Mouse (Mus musculus) midbrain, embryonic 10.5 days (tissue): Measurements from ENCODE around the gene Xpo6. TPM values are rescaled to one million over a fixed set of nuclear protein-coding genes. Genes with fewer than 3 reads are reported as not detected.

Experiments used
- DNase-seq: peaks from one replicate; pipeline ENCODE4 v3.0.0-alpha.2; 2017; ENCODE audit warnings: low spot score
- H3K27ac ChIP-seq: fragments of 300-500 bp; sonication (generic); replicated peaks from 2 replicates; pipeline ENCODE4 v1.5.1; 2016; ENCODE audit warnings: mild to moderate bottlenecking
- H3K27me3 ChIP-seq: fragments of 300-500 bp; sonication (generic); 2 replicates; pipeline ENCODE4 v1.6.1; 2016; ENCODE audit warnings: low read depth, mild to moderate bottlenecking; ENCODE audit not compliant: poor library complexity, severe bottlenecking
- H3K36me3 ChIP-seq: fragments of 300-500 bp; sonication (generic); 2 replicates; pipeline ENCODE4 v1.6.1; 2016; ENCODE audit warnings: mild to moderate bottlenecking, moderate library complexity
- H3K4me1 ChIP-seq: fragments of 300-500 bp; sonication (generic); 2 replicates; pipeline ENCODE4 v1.6.1; 2016
- H3K4me3 ChIP-seq: fragments of 300-500 bp; sonication (generic); 2 replicates; pipeline ENCODE4 v1.5.1; 2016; ENCODE audit warnings: mild to moderate bottlenecking, moderate library complexity
- H3K9me3 ChIP-seq: fragments of 300-500 bp; sonication (generic); replicated peaks from 2 replicates; pipeline ENCODE4 v1.6.1; 2016; ENCODE audit warnings: mild to moderate bottlenecking
- WGBS: fragments of 180-500 bp; shearing (Covaris S2); methylation state at CpG from one replicate; pipeline ENCODE4 v1.1.7; 2016; 5-methylcytosine and 5-hydroxymethylcytosine counted together
- polyA plus RNA-seq: library from polyadenylated mRNA; unstranded; fragments of >200 nt; fragmentation: Nextera tagmentation; extraction: Ambion mirVana; gene quantifications from 2 replicates; pipeline ENCODE4 v1.2.1, GENCODE M21; 2016

The Xpo6 gene
- polyA plus RNA-seq, result 61.3 and 65.7 TPM in 2 replicates

- H3K9me3 ChIP-seq, result no peaks in the 10 kb centered on the region
- H3K27me3 ChIP-seq, result no peaks in the 10 kb centered on the region
- peak within 1 kb of the TSS; percentile 96 for H3K27ac ChIP-seq
- WGBS, result under 1% methylated on average over 57 of the region's 57 CpGs
- peaks cover 33% of the 10 kb centered on the region for H3K4me1 ChIP-seq
- 0 out of 2 replicates have a peak, but pooled peaks cover 4% of the 10 kb centered on the region for H3K36me3 ChIP-seq
- DNase-seq, result peak; percentile 97
- peak within 1 kb of the TSS; percentile 94 for H3K4me3 ChIP-seq
Measured at GRCm38 (mm10) chr7:126200178-126200996, at the start of gene Xpo6. TSS of gene Xpo6 (minus strand) at chr7:126200501.

DNA sequence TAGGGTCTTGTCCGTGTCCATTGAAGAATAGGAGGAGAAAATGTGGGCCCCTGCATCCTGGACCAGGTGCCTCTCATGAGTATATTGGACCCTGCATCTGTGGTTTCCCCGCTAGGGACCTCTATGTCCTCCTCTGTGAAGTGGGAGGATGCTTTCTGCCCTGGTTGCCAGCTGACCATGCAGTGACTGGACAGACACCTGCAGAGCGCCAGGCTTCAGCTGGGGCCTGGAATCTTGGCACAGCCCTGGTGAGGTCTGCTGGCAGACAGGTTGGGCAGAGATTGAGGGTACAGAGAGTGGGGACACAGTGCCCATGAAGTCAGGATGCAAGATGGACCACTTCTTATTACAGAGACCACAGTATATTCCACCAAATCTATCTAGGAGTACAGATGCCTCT lies 49.7 kb upstream of the Xpo6 start:
- Histone ChIP-seq H3K36me3 (no peaks in the 10 kb centered on the region), H3K4me3 (no peak overlapping the region), H3K9me3 (no peaks in the 10 kb centered on the region), H3K4me1 (peaks cover 17% of the 10 kb centered on the region), H3K27ac (no peak overlapping the region), H3K27me3 (peaks cover 18% of the 10 kb centered on the region)
- 90% methylated on average over 3 of the region's 3 CpGs for WGBS
- no peak for DNase-seq

DNA sequence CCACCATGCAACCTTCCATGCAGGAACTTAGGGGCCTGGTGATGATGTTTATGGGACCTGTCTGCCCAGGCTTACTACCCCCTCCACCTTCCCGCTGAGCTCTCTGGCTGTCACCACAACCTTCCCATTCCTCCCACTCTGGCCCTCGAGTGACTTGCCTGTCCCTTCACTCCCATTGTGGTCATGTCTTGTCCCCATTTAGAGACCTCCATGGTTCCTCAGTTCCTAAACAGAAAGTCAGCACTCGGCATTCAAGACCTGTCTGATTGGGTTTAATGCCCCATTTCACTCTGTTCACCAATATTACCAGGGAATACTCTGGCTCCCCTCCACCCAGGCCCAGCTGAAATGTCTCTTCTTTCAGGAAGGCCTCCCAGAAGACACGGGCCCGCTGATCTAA lies 48.8 kb upstream of the Xpo6 start:
- no peaks in the 10 kb centered on the region for H3K9me3 ChIP-seq
- peaks cover 17% of the 10 kb centered on the region for H3K4me1 ChIP-seq
- no peak for DNase-seq
- WGBS, result 75% methylated on average over 5 of the region's 5 CpGs
- no peak overlapping the region for H3K4me3 ChIP-seq
- peaks cover 18% of the 10 kb centered on the region for H3K27me3 ChIP-seq
- no peaks in the 10 kb centered on the region for H3K36me3 ChIP-seq
- H3K27ac ChIP-seq, result no peak overlapping the region

GRCm38 (mm10) chr7:126248641-126249141 lies 48.4 kb upstream of the Xpo6 start:
- no peak for DNase-seq
- Histone ChIP-seq H3K4me1 (peaks cover 17% of the 10 kb centered on the region), H3K27ac (no peak overlapping the region), H3K27me3 (peaks cover 18% of the 10 kb centered on the region), H3K4me3 (no peak overlapping the region), H3K36me3 (no peaks in the 10 kb centered on the region), H3K9me3 (no peaks in the 10 kb centered on the region)
- WGBS, result 47% methylated on average over 17 of the region's 17 CpGs

GRCm38 (mm10) chr7:126248088-126248487 lies 47.8 kb upstream of the Xpo6 start:
- 6% methylated on average over 6 of the region's 6 CpGs for WGBS
- H3K27me3 ChIP-seq, result peaks cover 18% of the 10 kb centered on the region

GRCm38 (mm10) chr7:126244168-126244750 lies 44.0 kb upstream of the Xpo6 start:
- DNase-seq, result no peak
- Histone ChIP-seq H3K4me3 (no peak overlapping the region), H3K9me3 (no peaks in the 10 kb centered on the region), H3K36me3 (no peaks in the 10 kb centered on the region), H3K27ac (no peak overlapping the region), H3K27me3 (peaks cover 18% of the 10 kb centered on the region), H3K4me1 (peaks cover 17% of the 10 kb centered on the region)
- WGBS, result 77% methylated on average over 6 of the region's 6 CpGs

More at GRCm38 (mm10) chr7:126248088-126248487, 47.8 kb upstream of the Xpo6 start:
- Histone ChIP-seq H3K4me1 (peaks cover 17% of the 10 kb centered on the region), H3K4me3 (no peak overlapping the region), H3K9me3 (no peaks in the 10 kb centered on the region), H3K27ac (no peak overlapping the region), H3K36me3 (no peaks in the 10 kb centered on the region)
- no peak for DNase-seq

DNA sequence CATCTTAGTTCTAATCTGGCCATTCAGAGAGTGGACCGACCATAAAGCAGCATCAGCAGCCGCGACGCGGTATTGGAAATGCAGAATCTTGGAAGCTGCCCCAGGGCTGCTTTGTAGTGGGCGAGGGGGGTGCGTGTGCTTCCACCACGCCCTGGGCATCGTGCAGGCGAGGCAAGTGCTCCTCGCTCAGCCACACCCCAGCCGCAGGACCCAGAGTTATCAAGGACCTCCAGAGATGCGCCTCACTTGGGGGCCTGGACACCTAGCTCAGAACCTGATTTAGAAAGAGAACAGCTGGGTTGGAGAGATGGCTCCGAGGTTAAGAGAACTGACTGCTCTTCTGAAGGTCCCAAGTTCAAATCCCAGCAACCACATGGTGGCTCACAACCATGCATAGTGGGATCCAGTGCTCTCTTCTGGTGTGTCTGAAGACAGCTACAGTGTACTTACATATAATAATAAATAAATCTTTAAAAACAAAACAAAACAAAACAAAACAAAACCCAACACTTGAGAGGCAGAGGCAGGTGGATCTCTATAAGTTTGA lies 40.6 kb upstream of the Xpo6 start:
- WGBS, result 86% methylated on average over 14 of the region's 14 CpGs
- H3K27me3 ChIP-seq, result no peaks in the 10 kb centered on the region
- H3K36me3 ChIP-seq, result no peaks in the 10 kb centered on the region
- no peaks in the 10 kb centered on the region for H3K9me3 ChIP-seq
- DNase-seq, result no peak
- H3K27ac ChIP-seq, result no peak overlapping the region
- H3K4me3 ChIP-seq, result no peak overlapping the region
- H3K4me1 ChIP-seq, result peaks cover 3% of the 10 kb centered on the region

GRCm38 (mm10) chr7:126236794-126237192 lies 36.5 kb upstream of the Xpo6 start:
- no peaks in the 10 kb centered on the region for H3K36me3 ChIP-seq
- H3K9me3 ChIP-seq, result no peaks in the 10 kb centered on the region
- DNase-seq, result no peak
- 85% methylated on average over 5 of the region's 5 CpGs for WGBS
- H3K4me1 ChIP-seq, result peaks cover 4% of the 10 kb centered on the region; the same call in 1 of the 2 replicates
- no peak overlapping the region for H3K27ac ChIP-seq
- no peak overlapping the region for H3K4me3 ChIP-seq
- no peaks in the 10 kb centered on the region for H3K27me3 ChIP-seq

- DNase-seq, result no peak
- WGBS, result 74% methylated on average over 11 of the region's 11 CpGs
- Histone ChIP-seq H3K27ac (no peak overlapping the region), H3K9me3 (no peaks in the 10 kb centered on the region), H3K4me1 (peaks cover 4% of the 10 kb centered on the region; the same call in 1 of the 2 replicates), H3K27me3 (no peaks in the 10 kb centered on the region), H3K4me3 (no peak overlapping the region), H3K36me3 (no peaks in the 10 kb centered on the region)
Measured at GRCm38 (mm10) chr7:126236083-126236793, 35.9 kb upstream of the Xpo6 start.

GRCm38 (mm10) chr7:126234611-126235010 lies 34.3 kb upstream of the Xpo6 start:
- Histone ChIP-seq H3K4me3 (no peak overlapping the region), H3K27me3 (no peaks in the 10 kb centered on the region), H3K4me1 (peaks cover 4% of the 10 kb centered on the region; the same call in 1 of the 2 replicates), H3K36me3 (no peaks in the 10 kb centered on the region), H3K9me3 (no peaks in the 10 kb centered on the region), H3K27ac (no peak overlapping the region)
- DNase-seq, result no peak
- 90% methylated on average over 3 of the region's 3 CpGs for WGBS

DNA sequence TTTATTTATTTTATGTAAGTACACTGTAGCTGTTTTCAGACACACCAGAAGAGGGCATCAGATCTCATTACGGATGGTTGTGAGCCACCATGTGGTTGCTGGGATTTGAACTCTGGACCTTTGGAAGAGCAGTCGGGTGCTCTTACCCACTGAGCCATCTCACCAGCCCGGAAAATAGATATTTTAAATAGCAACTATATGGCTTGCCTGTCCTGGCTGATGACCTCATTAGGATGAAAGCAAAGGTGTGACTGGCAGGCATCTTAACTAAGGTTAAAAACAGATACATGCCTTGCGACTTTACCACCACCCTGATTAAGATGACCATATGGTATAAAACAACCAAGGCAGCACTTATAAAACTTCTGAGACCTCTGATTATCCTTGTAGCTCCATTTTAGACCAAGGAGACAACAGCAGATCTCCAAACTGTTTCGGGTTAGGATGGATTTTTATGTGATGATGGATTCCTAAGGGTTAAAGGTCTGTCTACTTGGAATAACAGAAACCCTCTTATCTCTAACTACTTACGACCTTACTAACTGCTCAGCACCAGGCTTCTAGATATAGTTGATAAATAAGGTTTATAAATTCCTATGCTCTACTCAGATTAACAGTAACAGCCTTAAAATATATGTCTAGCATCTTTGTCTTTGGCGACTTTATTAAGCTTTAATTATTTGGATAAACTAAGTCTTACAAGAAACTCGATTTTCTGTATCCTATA lies 32.2 kb upstream of the Xpo6 start:
- no peak for DNase-seq
- H3K27ac ChIP-seq, result no peak overlapping the region
- peaks cover 4% of the 10 kb centered on the region; the same call in 1 of the 2 replicates for H3K4me1 ChIP-seq
- no peaks in the 10 kb centered on the region for H3K9me3 ChIP-seq
- WGBS, result 87% methylated on average over 8 of the region's 8 CpGs
- H3K27me3 ChIP-seq, result no peaks in the 10 kb centered on the region
- H3K36me3 ChIP-seq, result no peaks in the 10 kb centered on the region
- H3K4me3 ChIP-seq, result no peak overlapping the region
